Mouse (Mus musculus): ENCODE data around the gene Slc22a5. TPM values are rescaled to one million over a fixed set of nuclear protein-coding genes. Genes with fewer than 3 reads are reported as not detected.
A peak's percentile ranks its signal among the peaks of the same experiment; 100 is the strongest.

The Slc22a5 gene
- polyA plus RNA-seq, 1 experiment from 2014 or later: 10.6 TPM

GRCm38 (mm10) chr11:53853665-53854064, 37.8 kb downstream of the Slc22a5 start:
- Histone ChIP-seq H3K27me3 (ENCODE audit: control insufficient read depth, insufficient read depth, low read length) (peaks cover 2% of the 10 kb centered on the region; the same call in 1 of the 2 replicates), H3K9me3 (replicated peaks; ENCODE audit: control insufficient read depth, low read length) (no peaks in the 10 kb centered on the region), H3K36me3 (ENCODE audit: control insufficient read depth, insufficient read depth) (no peaks in the 10 kb centered on the region), H3K4me2 (ENCODE audit: low read depth, low read length) (no peak overlapping the region), H3K27ac (ENCODE audit: low read length) (no peak overlapping the region), H3K9ac (ENCODE audit: low read length) (no peak overlapping the region), H3K4me3 (ENCODE audit: low read length) (no peak overlapping the region), H3K4me1 (ENCODE audit: control insufficient read depth, insufficient read depth, low read length) (peaks cover 11% of the 10 kb centered on the region)
- 39% methylated on average over 5 of the region's 5 CpGs for WGBS
- ATAC-seq (replicated peaks; ENCODE audit: extremely low read depth, insufficient read depth, low FRiP score): no peak

GRCm38 (mm10) chr11:53851795-53852194, 39.7 kb downstream of the Slc22a5 start:
- 35% methylated on average over 5 of the region's 5 CpGs for WGBS
- Histone ChIP-seq H3K27ac (ENCODE audit: low read length) (no peak overlapping the region; the same call in 1 of the 2 replicates), H3K36me3 (ENCODE audit: control insufficient read depth, insufficient read depth) (no peaks in the 10 kb centered on the region), H3K4me2 (ENCODE audit: low read depth, low read length) (no peak overlapping the region), H3K9ac (ENCODE audit: low read length) (no peak overlapping the region), H3K4me3 (ENCODE audit: low read length) (no peak overlapping the region), H3K9me3 (replicated peaks; ENCODE audit: control insufficient read depth, low read length) (no peaks in the 10 kb centered on the region), H3K27me3 (ENCODE audit: control insufficient read depth, insufficient read depth, low read length) (no peaks in the 10 kb centered on the region), H3K4me1 (ENCODE audit: control insufficient read depth, insufficient read depth, low read length) (peaks cover 11% of the 10 kb centered on the region)
- ATAC-seq (replicated peaks; ENCODE audit: extremely low read depth, insufficient read depth, low FRiP score): peak; percentile 67

GRCm38 (mm10) chr11:53849588-53850320, 41.7 kb downstream of the Slc22a5 start:
- Histone ChIP-seq H3K27me3 (ENCODE audit: control insufficient read depth, insufficient read depth, low read length) (no peaks in the 10 kb centered on the region), H3K36me3 (ENCODE audit: control insufficient read depth, insufficient read depth) (no peaks in the 10 kb centered on the region), H3K9ac (ENCODE audit: low read length) (no peak overlapping the region), H3K4me1 (ENCODE audit: control insufficient read depth, insufficient read depth, low read length) (peaks cover 11% of the 10 kb centered on the region), H3K9me3 (replicated peaks; ENCODE audit: control insufficient read depth, low read length) (no peaks in the 10 kb centered on the region), H3K27ac (ENCODE audit: low read length) (no peak overlapping the region), H3K4me2 (ENCODE audit: low read depth, low read length) (peak overlapping the region; percentile 24; the same call in 1 of the 2 replicates), H3K4me3 (ENCODE audit: low read length) (no peak overlapping the region)
- peak; percentile 61 for ATAC-seq (replicated peaks; ENCODE audit: extremely low read depth, insufficient read depth, low FRiP score)
- 30% methylated on average over 9 of the region's 9 CpGs for WGBS

- ATAC-seq (replicated peaks; ENCODE audit: extremely low read depth, insufficient read depth, low FRiP score): no peak
- Histone ChIP-seq H3K36me3 (ENCODE audit: control insufficient read depth, insufficient read depth) (no peaks in the 10 kb centered on the region), H3K4me1 (ENCODE audit: control insufficient read depth, insufficient read depth, low read length) (0 out of 2 replicates have a peak, but pooled peaks cover 2% of the 10 kb centered on the region), H3K4me3 (ENCODE audit: low read length) (no peak overlapping the region), H3K27ac (ENCODE audit: low read length) (no peak overlapping the region; the same call in 1 of the 2 replicates), H3K9me3 (replicated peaks; ENCODE audit: control insufficient read depth, low read length) (no peaks in the 10 kb centered on the region), H3K9ac (ENCODE audit: low read length) (no peak overlapping the region), H3K27me3 (ENCODE audit: control insufficient read depth, insufficient read depth, low read length) (no peaks in the 10 kb centered on the region; the same call in 1 of the 2 replicates), H3K4me2 (ENCODE audit: low read depth, low read length) (no peak overlapping the region)
- 81% methylated on average over 6 of the region's 6 CpGs for WGBS
Measured at GRCm38 (mm10) chr11:53845680-53846079, 45.8 kb downstream of the Slc22a5 start.

GRCm38 (mm10) chr11:53843106-53843505, 48.4 kb downstream of the Slc22a5 start:
- Histone ChIP-seq H3K4me2 (ENCODE audit: low read depth, low read length) (no peak overlapping the region), H3K27ac (ENCODE audit: low read length) (no peak overlapping the region), H3K27me3 (ENCODE audit: control insufficient read depth, insufficient read depth, low read length) (no peaks in the 10 kb centered on the region; the same call in 1 of the 2 replicates), H3K4me1 (ENCODE audit: control insufficient read depth, insufficient read depth, low read length) (peaks cover 15% of the 10 kb centered on the region), H3K4me3 (ENCODE audit: low read length) (no peak overlapping the region), H3K9ac (ENCODE audit: low read length) (no peak overlapping the region), H3K9me3 (replicated peaks; ENCODE audit: control insufficient read depth, low read length) (no peaks in the 10 kb centered on the region), H3K36me3 (ENCODE audit: control insufficient read depth, insufficient read depth) (no peaks in the 10 kb centered on the region)
- ATAC-seq (replicated peaks; ENCODE audit: extremely low read depth, insufficient read depth, low FRiP score): no peak
- 74% methylated on average over 10 of the region's 10 CpGs for WGBS

GRCm38 (mm10) chr11:53842161-53842581, 49.3 kb downstream of the Slc22a5 start:
- H3K4me2 ChIP-seq (ENCODE audit: low read depth, low read length): no peak overlapping the region
- H3K27ac ChIP-seq (ENCODE audit: low read length): no peak overlapping the region; the same call in 1 of the 2 replicates
- H3K9ac ChIP-seq (ENCODE audit: low read length): no peak overlapping the region
- H3K4me3 ChIP-seq (ENCODE audit: low read length): no peak overlapping the region
- no peak for ATAC-seq (replicated peaks; ENCODE audit: extremely low read depth, insufficient read depth, low FRiP score)
- H3K4me1 ChIP-seq (ENCODE audit: control insufficient read depth, insufficient read depth, low read length): peaks cover 17% of the 10 kb centered on the region
- WGBS: 64% methylated on average over 4 of the region's 4 CpGs
- no peaks in the 10 kb centered on the region; the same call in 1 of the 2 replicates for H3K27me3 ChIP-seq (ENCODE audit: control insufficient read depth, insufficient read depth, low read length)
- no peaks in the 10 kb centered on the region for H3K36me3 ChIP-seq (ENCODE audit: control insufficient read depth, insufficient read depth)
- no peaks in the 10 kb centered on the region for H3K9me3 ChIP-seq (replicated peaks; ENCODE audit: control insufficient read depth, low read length)

- H3K36me3 ChIP-seq (ENCODE audit: control insufficient read depth, insufficient read depth): no peaks in the 10 kb centered on the region
- H3K4me3 ChIP-seq (ENCODE audit: low read length): no peak overlapping the region
- WGBS: 85% methylated on average over 12 of the region's 12 CpGs
- no peak overlapping the region for H3K27ac ChIP-seq (ENCODE audit: low read length)
- no peaks in the 10 kb centered on the region for H3K9me3 ChIP-seq (replicated peaks; ENCODE audit: control insufficient read depth, low read length)
- no peak for ATAC-seq (replicated peaks; ENCODE audit: extremely low read depth, insufficient read depth, low FRiP score)
- no peaks in the 10 kb centered on the region; the same call in 1 of the 2 replicates for H3K27me3 ChIP-seq (ENCODE audit: control insufficient read depth, insufficient read depth, low read length)
- H3K9ac ChIP-seq (ENCODE audit: low read length): no peak overlapping the region
- H3K4me2 ChIP-seq (ENCODE audit: low read depth, low read length): no peak overlapping the region
- peaks cover 20% of the 10 kb centered on the region for H3K4me1 ChIP-seq (ENCODE audit: control insufficient read depth, insufficient read depth, low read length)
Measured at GRCm38 (mm10) chr11:53841514-53841913, 49.9 kb downstream of the Slc22a5 start.

GRCm38 (mm10) chr11:53839663-53840642, 51.5 kb downstream of the Slc22a5 start:
- Histone ChIP-seq H3K27ac (ENCODE audit: low read length) (peak overlapping the region; percentile 56; the same call in 1 of the 2 replicates), H3K9ac (ENCODE audit: low read length) (no peak overlapping the region)

More at GRCm38 (mm10) chr11:53839663-53840642, 51.5 kb downstream of the Slc22a5 start:
- Histone ChIP-seq H3K4me2 (ENCODE audit: low read depth, low read length) (0 out of 2 replicates have a peak overlapping the region, but pooled peaks have one; percentile 2), H3K36me3 (ENCODE audit: control insufficient read depth, insufficient read depth) (no peaks in the 10 kb centered on the region), H3K4me3 (ENCODE audit: low read length) (no peak overlapping the region), H3K4me1 (ENCODE audit: control insufficient read depth, insufficient read depth, low read length) (peaks cover 20% of the 10 kb centered on the region), H3K27me3 (ENCODE audit: control insufficient read depth, insufficient read depth, low read length) (no peaks in the 10 kb centered on the region; the same call in 1 of the 2 replicates), H3K9me3 (replicated peaks; ENCODE audit: control insufficient read depth, low read length) (no peaks in the 10 kb centered on the region)
- 37% methylated on average over 8 of the region's 8 CpGs for WGBS
- no peak for ATAC-seq (replicated peaks; ENCODE audit: extremely low read depth, insufficient read depth, low FRiP score)

Data from heart, embryonic 16.5 days (tissue).